Mouse (Mus musculus) telencephalon, adult 2 months (tissue): ENCODE measurements around the gene Krt87.

Source experiments
- DNase-seq: peaks from one replicate; pipeline ENCODE4 v3.0.0-alpha.2; 2011; ENCODE audit warnings: low read depth, low spot score

The Krt87 gene

DNA sequence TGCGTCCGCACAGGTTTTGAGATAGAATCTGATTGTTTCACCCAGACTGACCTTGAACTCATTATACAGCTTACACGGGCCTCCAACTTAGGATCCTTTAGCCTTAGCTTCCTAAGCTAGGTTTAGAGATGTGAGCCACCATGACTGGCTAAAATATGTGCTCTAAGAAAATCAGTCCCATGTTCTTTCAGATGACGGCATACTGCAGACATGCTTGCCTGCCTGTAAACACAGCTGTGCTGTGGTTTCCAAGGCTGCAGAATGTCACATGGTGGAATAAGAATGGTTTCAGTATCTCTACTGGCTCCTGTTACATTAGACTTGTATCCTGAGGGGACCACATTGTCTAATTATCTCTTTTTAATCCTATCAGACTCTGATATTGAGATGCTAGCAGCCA is 19.7 kb downstream of the Krt87 start:
- DNase-seq, result no peak

DNA sequence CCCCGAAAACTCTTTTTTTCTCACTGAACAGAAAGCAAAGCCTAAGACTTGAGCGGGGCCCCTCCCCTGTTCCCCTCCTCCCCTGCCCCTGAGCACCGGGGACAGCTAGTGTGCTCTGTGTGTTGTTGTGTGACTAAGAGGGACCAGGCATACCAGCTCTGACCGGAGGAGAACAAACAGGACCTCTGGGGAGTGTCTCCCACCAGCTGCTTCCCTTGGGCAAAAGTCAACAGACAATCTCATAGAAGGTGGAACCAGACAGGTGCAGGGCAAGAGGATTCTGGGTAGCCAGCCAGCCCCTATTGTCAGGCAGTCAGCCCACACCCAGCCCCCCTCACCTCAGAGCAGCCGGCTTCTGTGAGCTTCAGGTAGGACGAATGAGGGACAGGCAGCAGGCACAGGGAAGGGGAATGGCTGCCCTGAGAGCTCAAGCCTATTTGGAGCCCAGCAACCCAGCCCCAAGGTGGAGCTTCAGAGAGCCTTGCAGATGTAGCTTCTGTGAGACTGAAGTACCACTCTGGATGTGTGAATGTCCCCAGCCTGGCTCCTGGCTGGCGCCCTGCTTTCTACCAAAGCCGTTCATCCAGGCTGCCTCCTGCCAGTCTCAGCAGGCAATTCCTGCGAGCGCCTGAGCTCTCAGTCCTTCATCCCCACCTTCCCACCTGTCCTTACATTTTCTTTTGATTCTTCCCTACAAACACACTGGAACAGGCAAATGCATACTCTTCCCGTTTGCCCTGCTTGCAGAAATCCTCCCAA is 23.6 kb downstream of the Krt87 start:
- no peak for DNase-seq

DNA sequence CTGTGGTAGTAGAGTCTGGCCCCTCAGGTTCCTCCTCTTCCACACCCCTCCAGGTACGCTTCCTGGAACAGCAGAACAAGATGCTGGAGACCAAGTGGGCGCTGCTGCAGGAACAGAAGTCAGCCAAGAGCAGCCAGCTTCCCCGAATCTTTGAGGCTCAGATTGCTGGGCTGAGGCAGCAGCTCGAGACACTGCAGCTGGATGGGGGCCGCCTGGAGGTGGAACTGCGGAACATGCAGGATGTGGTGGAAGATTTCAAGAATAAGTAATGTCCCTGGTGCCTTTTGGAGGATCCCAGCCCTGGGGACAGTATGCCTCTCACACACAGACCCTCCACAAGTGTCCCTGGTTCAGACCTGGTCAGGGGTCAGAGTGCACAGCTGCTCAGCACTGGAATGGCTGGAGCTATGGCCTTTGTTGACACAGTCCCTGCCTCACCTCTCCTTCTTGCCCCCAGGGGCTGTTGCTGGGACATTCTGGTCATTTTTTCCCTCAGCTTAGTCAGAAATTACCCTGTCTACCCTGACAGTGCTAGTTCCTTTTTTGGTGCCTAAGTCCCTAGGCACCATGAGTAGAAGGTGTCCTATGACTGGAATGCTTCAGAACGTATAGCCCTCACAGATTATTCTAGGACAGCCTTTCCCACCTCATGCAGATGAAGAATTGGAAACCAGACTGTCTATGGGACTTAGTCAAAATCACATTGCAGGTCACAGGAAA is 24.5 kb downstream of the Krt87 start:
- DNase-seq, result no peak

DNA sequence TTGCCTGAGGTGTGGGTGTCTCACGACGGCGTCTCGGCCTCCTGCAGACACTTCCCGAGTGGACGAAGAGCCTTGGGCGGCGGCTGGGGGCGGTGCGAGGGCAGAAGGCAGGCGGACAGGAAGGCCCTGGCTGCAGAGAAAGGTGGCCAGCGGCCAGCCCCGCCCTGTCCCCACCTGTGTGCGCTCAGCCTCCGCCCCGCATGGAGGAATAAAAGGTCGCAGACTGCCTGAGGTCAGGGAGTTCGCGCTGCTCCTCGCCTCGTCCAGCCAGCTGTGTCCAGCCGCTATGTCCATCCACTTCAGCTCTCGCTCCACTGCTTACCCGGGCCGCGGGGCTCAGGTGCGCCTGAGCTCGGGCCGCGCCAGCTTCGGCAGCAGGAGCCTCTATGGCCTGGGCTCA is 26.4 kb downstream of the Krt87 start:
- no peak for DNase-seq

DNA sequence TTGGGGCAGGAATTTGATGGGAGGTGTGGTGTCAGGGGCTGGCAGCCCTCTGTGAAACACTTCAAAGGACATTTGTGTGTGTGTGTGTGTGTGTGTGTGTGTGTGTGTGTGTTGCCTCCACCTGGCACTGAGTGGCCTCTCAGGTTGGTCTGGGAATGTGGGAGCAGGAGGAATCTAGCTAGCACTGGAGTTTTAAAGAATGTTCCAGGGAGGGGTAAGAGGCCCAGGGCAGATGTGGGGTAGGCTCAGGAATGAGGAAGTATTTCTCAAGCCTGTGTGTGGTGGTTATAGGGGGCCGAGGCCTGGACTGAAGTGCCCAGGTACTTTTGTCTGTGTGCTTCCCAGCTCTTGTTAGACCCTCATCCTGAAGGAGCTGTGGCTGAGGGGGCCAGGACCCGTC is 27.8 kb downstream of the Krt87 start, which contains the start of gene Krt7:
Gene Krt7 (plus strand): TSS at position 269 of the 400 bp plus-strand sequence.
- no peak for DNase-seq

DNA sequence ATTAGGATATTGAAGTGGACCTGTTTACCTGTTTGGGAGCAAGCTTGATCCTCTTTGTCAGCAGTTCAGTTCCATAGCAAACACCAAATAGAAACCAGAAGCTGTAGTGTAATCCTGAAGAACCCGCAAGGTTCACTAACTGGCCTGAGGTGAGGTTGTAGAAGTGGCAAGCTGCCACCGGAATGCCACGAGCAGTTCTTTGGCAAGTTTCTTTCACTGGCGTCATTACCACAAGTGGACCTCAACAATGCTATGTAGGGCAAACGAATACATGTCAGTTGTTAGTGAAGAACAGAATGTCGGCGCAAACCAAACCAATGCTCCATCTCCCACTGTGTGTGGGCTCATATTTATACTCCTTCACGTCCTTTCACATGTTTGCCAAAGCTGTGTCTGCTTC is 40.3 kb downstream of the Krt87 start:
- DNase-seq, result no peak

DNA sequence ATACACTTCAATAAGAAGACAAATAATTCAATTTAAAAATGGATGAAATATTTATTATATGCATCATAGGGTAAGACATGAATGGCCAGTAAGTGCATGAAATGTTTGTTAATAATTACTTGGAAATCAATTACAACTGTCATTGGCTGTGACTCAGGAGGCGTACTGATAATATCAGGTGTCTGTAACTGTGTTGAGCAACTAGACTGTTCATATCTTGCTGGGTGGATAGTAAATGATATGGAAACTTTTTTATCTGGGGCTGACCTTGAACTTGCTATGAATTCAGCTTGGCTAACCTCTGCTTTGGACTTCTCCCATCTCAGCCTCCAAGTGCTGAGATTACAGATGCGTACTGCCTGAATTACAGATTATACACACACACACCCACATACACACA is 40.9 kb downstream of the Krt87 start:
- DNase-seq, result no peak

DNA sequence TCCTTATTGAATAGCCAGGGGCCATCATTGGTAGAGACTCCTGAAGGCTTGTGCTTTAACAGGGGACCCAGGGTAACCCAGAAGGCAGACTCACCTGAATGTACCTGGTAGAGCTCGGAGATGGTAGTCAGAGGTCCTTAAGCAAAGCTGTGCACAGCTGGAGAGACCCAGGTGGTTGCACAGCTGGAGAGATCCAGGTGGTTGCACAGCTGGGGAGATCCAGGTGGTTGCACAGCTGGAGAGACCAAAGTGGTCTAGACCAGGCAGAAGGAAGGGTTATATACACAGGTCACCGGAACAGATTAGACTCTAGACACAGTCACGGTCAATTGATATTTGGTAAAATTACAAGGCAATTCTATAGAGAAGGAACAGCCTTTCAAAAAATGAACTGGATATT is 41.7 kb downstream of the Krt87 start:
- DNase-seq, result no peak

DNA sequence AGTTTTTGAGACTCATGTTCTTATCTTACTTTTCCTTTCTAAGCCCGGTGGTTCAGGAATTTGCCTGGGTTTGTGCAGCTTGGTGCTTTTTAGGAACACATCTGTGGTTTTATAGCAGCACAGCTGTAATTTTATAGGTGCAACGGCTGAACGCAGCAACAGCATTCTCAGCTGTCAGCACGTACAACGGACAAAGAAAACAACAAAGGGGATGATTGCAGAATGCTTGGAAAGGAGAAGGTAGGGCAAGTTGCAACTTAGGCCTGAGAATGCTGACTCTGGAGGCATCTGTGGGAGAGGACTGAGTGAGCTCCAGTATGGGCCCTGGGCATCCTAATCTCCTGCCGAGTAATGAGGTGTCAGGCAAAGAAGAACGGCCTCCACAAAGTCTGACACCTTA is 42.1 kb downstream of the Krt87 start:
- no peak for DNase-seq

DNA sequence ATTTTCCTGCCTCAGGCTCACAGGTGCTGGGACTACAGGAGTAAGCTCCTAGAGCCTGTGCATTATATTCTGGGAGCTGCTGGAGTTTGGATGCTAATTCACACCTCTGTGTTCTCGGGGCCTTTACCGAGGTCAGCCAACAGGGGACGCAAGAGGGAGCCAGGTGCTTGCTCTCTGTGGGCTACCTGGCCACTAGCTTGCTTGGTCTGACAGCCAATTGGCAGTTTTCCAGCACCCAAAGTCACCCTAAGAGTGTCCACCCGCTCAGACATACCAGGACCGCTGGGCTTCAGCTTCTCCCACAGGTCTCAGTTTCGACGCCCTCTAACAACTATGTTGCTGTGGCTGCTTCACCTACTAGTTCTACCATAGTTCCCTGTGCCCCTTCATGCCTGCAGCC is 43.7 kb downstream of the Krt87 start:
- no peak for DNase-seq

DNA sequence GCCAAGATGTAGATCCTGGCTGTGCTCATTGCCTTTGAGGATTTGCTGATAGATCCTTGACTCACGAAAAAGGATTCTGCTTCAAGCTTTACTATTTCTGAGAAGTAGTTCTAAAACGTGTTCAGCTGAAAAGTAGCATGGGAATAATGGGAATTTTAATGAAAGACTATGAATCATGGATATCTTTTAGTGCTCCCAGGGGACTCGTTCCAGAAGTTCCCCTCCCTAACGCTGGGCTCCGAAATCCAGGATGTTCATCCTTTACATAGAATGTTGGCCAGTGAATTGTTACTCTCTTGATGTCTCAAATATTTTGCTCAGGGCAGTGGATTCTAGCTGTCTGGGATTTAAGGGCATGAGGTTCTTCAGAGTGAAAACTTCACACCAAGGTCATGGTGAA is 46.4 kb downstream of the Krt87 start:
- DNase-seq, result no peak

DNA sequence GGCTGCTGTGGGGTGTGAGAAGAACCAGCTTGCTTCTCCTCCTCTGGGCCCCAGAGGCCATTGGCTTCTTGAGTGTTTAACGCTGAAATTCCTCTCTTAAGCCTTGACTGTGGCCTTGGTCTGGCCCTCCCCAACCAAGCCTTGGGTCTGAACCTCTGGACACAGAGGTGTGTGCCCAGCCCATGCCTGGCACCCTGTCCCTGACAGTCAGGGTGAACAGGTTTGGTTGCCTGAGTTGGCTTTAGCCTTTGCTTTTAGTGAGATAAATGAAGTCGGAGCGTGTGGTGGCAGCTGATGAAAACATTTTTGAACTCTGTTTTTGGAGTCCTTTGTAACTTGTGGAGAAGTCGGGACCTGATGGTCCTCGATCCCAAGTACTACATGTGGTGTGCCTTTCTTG is 48.4 kb downstream of the Krt87 start:
- no peak for DNase-seq

DNA sequence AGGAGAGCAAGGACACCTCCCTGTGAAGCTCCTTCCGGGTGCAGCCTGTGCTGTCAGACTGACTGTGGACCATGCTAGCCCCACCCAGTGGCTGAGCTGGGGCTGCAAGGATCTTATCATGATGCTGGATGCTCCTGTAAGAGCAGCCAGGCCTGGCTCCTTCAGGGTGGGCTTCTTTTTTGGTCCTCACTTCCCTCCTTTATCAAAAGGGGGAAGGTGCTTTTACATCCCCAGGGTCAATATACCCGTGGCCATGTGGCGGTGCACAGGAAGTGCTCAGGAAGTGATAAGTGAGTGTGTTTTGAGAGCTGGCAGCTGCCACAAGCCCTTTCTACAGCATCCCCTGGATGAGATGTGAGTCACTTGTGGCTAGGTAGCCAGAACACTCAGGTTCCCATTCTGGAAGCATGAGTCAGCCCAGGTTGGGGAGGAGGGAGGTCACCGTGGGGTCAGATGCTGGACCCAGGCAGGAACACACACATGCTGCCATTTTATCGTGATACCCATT is 50.5 kb downstream of the Krt87 start:
- DNase-seq, result no peak

DNA sequence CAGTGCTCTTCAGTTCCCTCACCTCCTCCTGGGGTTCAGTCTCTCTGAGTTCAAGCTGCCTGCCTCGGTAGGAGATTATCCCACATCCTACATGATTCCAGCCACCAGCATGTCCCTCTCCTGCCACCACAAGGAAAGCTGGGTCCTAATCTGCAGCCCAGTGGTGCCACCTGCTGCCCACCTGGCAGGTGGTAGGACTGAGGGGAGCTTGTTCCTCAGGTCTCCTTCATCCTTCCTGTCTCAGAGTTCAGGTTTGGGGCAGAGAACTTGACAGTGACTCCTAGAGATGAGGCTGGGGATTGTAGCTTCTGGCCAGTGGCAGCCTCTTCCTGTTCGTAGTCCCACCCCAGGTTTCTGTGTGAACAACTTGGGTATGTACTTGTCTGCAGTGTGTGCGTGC is 51.4 kb downstream of the Krt87 start:
- no peak for DNase-seq

DNA sequence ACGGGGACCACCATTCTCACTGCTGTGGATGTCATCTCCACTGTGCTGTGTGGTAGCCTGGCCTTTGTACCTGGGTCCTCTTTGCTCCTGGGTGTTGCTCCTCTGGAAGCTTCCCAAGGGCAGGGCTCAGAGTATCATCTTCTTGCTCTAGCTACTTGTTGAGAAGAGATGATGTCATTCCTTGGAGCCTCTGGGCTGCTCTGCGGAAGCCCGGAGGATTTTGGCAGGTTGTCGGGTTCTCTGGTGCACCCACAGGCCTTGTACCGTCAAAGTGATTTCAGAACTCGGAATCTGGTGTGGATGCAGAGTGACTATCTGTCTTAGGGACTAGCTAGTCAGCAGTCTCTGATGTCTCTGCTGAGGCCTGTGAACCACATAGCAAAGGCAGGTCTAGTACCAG is 53.5 kb downstream of the Krt87 start:
- DNase-seq, result no peak

DNA sequence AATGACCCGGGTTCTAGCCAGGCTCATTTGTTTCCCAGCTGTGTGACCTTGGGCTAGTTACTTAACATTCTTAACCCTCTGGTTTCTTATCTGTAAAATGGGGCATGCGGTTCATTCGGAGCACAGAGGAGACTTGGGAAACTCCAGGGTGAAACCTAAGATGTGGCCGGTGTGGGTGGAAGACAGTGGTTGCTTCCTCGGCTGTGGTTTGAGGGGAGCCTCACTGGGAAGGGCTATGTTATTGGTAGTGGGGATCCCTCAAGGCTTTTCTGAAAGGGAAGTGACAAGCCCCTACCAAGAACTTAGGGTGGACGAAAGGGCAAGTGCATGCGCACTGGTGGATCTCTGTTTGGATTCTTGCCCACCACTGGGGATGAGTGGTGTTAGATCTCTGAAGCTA is 54.0 kb downstream of the Krt87 start:
- no peak for DNase-seq

DNA sequence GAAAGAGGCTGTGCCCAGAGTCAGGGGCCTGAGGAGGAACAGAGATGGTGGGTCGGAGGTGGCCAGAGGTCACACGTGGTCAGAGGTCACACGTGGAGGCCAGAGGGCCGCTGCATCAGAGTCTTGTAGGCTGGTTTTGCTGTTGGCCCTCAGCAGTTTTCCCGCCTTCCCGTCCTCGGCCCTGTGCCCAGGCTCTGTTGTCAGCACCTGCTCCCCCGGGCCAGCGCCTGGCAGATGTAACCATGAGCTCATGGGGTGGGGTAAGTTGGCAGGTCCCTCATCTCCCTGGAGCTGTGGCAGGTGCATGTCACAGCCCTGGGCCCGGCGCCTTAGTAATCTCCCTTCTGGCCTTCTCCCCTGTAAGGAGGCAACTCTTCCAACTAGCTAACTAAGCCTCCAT is 55.8 kb downstream of the Krt87 start:
- no peak for DNase-seq

DNA sequence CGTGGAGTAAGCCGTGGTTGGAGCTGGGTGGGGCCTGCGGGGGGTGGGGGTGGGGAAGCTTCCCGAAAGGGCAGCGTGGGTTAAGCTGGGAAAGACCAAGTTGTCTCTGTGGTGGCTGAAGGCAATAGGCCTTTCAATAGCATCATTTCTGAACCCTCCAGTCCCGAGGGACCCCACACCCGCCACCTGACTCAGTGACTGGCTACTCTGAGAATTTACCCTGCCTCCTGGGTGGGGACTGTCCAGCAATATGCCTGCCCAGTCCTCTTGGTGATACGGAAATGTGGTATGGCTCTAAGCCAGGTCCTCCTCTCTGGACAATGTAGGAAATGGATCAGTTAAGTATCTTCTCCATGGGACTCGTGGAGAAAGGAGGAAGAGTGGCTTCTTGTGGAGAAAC is 56.8 kb downstream of the Krt87 start:
- no peak for DNase-seq
